Comparison of ENCODE assay signal across 33 mouse cellular contexts in the genomic region with DNA sequence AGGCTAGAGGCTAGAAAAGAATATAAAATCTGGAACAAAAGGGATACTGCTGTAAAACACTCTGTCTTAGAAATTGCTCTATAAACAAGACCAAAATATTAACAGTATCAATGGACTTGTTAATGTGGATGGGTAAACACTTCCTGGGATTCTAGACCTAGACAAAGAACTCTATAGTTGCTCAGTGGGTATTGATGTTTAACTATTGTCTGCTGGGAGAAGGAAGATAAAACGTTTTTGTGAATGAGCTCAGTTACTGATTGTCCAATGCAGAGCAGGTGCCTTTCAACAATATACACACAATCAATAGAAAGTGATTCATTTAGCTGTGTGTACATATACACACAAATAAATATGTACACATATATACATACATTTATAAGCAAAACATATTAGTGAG.
"Had no signal": no experiment of that assay in that cellular context is flagged by ENCODE, and none has a peak within 500 bp of the region (broad histone marks: within the 10 kb centered on the region; RNA-seq: fewer than 3 reads in every experiment).

No protein-coding gene starts in this region.

- H3K4me2 ChIP-seq: heart, embryonic 11.5 days; heart, embryonic 12.5 days; heart, embryonic 13.5 days; heart, embryonic 15.5 days; hindbrain, embryonic 12.5 days; hindbrain, embryonic 15.5 days; intestine, embryonic 15.5 days; kidney, embryonic 15.5 days had no signal

- H3K36me3 ChIP-seq: heart, embryonic 10.5 days; heart, embryonic 12.5 days; heart, embryonic 13.5 days; heart, embryonic 15.5 days; hindbrain, embryonic 10.5 days; hindbrain, embryonic 12.5 days; hindbrain, embryonic 15.5 days; intestine, embryonic 15.5 days; kidney, embryonic 15.5 days had no signal

- DNase-seq: heart, adult 2 months; heart, postnatal 10 days; heart, postnatal 14 days; heart, postnatal 36 days; heart, postnatal 4 days; kidney, adult 11 months; kidney, adult 18-20 months; kidney, adult 2 months; kidney, adult 8-10 months; kidney, adult 9 months; kidney, postnatal 10 days; kidney, postnatal 14 days; kidney, postnatal 25 days; kidney, postnatal 36 days; kidney, postnatal 4 days; layer of hippocampus, postnatal 36 days had no signal

- H3K9me3 ChIP-seq: heart, embryonic 10.5 days; heart, embryonic 13.5 days; heart, embryonic 15.5 days; hindbrain, embryonic 12.5 days; hindbrain, embryonic 15.5 days; intestine, embryonic 15.5 days; kidney, embryonic 15.5 days had no signal

- H3K4me1 ChIP-seq: heart, embryonic 10.5 days; heart, embryonic 12.5 days; heart, embryonic 13.5 days; heart, embryonic 15.5 days; hindbrain, embryonic 10.5 days; hindbrain, embryonic 12.5 days; hindbrain, embryonic 15.5 days; intestine, embryonic 15.5 days; kidney, embryonic 15.5 days had no signal

- H3K9ac ChIP-seq: heart, embryonic 12.5 days; heart, embryonic 13.5 days; heart, embryonic 15.5 days; hindbrain, embryonic 12.5 days; hindbrain, embryonic 15.5 days; intestine, embryonic 15.5 days; kidney, embryonic 15.5 days had no signal

- H3K27me3 ChIP-seq: heart, embryonic 12.5 days; heart, embryonic 13.5 days; heart, embryonic 15.5 days; hindbrain, embryonic 12.5 days; hindbrain, embryonic 15.5 days; intestine, embryonic 15.5 days; kidney, embryonic 15.5 days had no signal

- H3K4me3 ChIP-seq: heart, adult 2 months; heart, embryonic 10.5 days; heart, embryonic 12.5 days; heart, embryonic 13.5 days; heart, embryonic 15.5 days; hindbrain, embryonic 10.5 days; hindbrain, embryonic 12.5 days; hindbrain, embryonic 15.5 days; intestine, embryonic 15.5 days; kidney, embryonic 15.5 days; layer of hippocampus, adult 2 months had no signal

- H3K27ac ChIP-seq: heart, adult 2 months; heart, embryonic 10.5 days; heart, embryonic 13.5 days; heart, embryonic 15.5 days; hindbrain, embryonic 10.5 days; hindbrain, embryonic 12.5 days; hindbrain, embryonic 15.5 days; hindbrain, postnatal 0 days; intestine, embryonic 15.5 days; kidney, embryonic 15.5 days; kidney, postnatal 0 days; layer of hippocampus, adult 2 months had no signal

- ATAC-seq: hindbrain, embryonic 16.5 days; hindbrain, postnatal 0 days; inflammation-experienced regulatory T-cells, adult 6 months; intestine, embryonic 15.5 days; intestine, embryonic 16.5 days; intestine, postnatal 0 days had no signal
